Mouse (Mus musculus): ENCODE results near the gene Med26.

Gene Med26

DNA sequence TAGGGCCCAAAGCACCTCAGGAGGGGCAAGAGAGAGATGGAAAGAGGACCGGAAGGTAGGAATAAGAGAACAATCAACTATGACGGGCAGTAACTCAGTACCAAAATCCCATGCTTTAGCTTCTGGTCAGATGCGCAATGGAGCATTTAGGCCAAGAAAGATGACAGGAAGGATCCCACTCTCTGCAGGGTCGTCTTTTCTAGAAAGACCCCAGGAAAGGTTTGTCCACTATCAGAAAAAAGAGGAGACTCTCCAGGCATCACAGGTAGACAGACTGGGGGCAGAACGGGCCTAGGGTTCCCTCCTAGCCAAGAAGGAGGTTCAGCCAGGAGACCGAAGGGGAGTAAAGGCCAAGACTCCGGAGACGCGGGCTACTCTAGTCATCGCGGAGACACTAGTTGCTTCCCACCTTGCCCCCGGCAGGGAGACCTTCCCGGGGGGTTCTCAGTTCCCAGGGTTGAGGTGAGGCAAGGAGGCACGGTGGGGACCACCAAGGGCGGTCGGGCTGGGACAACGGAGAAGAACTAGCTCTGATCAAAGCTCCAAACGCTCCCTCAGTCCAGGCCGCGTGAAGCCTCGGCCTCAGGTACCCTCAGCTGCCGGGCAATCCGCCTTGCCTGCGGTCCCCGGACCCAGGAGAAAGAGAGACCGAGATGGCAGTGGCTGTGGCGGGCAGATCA lies 808 bp downstream of the Med26 start:
- no peak for DNase-seq

- DNase-seq, result no peak
Measured at GRCm38 (mm10) chr8:72539234-72539633, 8.8 kb downstream of the Med26 start.

- no peak for DNase-seq
Measured at GRCm38 (mm10) chr8:72534888-72535287, 13.2 kb downstream of the Med26 start.

- no peak for DNase-seq
Measured at GRCm38 (mm10) chr8:72532103-72532502, 16.0 kb downstream of the Med26 start.

DNA sequence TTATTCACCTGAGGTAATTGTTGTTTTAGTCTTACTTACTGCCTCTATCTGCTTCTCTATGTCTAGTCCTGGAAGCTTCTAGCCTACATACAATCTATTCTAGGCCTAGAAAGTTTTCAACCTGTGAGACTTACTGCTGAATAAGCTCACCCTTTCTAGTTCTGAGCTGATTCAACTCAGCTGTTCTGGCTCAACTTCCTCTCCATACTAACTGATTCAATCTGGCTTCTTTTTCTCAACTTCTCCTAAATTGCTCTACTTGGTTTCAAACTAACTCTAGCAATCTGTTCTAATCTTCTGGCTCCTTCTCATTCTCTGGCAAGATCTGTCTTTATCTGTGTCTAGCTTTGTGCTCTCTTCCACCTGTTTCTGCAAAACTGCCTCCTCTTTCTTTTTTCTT lies 26.2 kb downstream of the Med26 start:
- no peak for DNase-seq

- no peak for DNase-seq
Measured at GRCm38 (mm10) chr8:72517421-72517988, 30.6 kb downstream of the Med26 start.

DNA sequence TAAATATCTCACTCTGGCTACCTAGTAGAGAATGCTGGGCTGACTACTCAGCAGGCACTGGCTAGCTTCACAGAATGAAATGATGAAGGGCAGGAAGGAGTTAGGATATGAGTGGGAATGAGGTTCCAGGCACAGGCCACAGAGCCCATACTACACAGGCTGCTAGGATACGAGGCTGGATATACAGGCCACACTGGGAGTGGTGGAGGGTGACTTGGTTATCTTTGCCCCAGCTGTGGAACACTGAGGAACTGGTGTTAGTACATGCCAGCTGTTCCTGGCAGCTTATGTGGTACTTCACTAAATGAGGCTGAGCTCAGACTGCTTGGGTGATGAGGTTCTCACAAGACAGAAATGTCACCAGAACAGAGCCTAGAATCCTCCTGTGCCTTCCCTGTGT lies 34.9 kb downstream of the Med26 start:
- no peak for DNase-seq

- DNase-seq, result no peak
Measured at GRCm38 (mm10) chr8:72512648-72513047, 35.4 kb downstream of the Med26 start.

- DNase-seq, result no peak
Measured at GRCm38 (mm10) chr8:72507505-72507904, 40.6 kb downstream of the Med26 start.

GRCm38 (mm10) chr8:72504637-72505314 lies 43.3 kb downstream of the Med26 start:
- DNase-seq, result peak; percentile 58 to 65

DNA sequence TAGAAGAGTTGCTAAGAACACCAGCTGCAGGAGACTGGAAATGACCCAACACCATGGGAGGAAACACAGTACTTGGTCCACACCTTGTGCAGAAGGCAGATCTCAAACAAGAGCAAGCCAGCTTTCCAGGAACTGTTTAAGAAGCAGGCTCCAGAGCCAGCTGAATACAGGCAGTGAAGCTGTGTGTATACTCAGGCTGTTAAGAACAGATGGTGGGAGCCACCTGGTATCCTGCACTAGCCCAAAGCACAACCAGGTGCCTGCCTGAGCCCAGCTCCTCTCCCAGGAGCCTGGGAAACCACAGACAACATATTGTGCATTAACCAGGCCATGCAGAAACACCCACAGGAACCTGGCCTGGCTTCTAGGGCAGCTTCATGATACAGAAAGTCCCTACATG lies 43.9 kb downstream of the Med26 start:
- peak; percentile 83 to 90 for DNase-seq

GRCm38 (mm10) chr8:72500521-72500931 lies 47.5 kb downstream of the Med26 start:
- DNase-seq, result peak; percentile 79 to 86

DNA sequence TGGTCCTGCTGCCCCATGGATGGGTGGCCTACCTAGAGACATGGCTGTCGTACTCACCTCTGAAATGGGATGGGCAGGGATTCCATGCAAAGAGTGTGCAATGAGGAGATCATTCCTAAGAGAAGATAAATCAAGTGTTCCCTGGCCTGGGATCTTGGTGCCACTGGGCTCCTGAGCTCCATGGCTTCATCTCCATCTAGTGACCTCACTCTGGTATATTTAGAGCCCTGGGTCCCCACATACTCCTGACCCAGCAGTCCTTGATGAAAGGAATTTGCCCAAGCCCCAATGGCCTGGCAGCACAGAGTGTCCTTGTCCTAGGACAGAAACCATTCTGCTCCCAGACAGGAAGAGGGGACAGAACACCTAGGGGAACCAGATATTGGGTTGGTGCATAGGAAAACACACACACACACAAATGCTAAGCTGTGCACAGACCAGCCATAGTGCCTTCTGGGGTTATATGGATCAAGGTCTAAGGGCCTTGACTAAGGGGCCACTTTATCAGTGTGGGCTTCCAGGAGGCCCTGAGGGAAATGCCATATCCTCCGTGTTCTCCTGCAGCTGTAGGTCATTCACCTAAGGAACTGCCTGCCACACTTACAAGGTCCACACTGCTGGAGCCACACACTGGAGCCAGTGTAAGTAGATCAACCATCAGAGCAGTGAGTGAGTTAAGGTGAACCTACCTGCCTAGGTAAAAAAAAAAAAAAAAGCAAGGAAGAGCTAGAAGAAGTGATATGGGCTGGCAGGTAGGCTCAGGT lies 48.4 kb downstream of the Med26 start:
- no peak for DNase-seq

- no peak for DNase-seq
Measured at GRCm38 (mm10) chr8:72498527-72498926, 49.5 kb downstream of the Med26 start.

DNA sequence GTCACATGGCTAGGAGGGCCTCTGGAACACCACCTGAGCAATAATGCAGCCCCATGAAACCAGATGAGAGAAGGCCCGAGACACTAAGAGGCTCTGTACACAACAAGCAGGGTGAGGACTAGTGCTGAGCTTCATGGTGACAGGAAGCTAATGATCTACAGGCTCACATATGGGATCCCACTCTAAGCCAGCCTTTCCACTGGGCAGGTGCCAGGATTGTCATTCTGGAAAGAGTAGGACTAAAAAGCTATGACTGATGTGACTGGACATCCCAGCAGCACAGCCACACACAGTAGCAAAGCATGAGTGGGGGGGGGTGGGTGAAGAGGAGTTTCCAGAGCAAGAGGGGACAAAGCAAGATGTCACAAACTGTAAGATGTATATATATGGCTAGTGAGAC lies 50.2 kb downstream of the Med26 start:
- DNase-seq, result no peak

DNA sequence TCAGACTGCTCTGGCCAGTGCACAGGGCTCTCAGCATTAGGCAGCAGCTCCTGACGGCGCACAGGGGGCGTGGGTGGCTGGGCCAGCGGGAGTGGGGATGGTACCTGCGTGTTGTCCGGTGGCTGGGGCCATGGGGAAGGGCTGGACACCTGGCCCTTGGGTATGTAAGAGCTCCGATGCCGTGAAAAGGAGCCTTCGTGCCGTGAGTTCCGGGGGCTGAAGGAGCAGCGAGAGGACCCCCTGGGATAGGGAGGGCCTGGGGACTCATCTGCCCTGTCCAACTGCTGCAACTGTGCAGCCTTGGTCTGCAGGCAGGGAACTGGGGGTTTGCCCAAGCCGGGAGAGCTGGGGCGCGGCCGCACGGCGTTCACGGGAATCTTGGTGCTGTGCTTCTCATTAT lies 51.9 kb downstream of the Med26 start:
- no peak for DNase-seq

GRCm38 (mm10) chr8:72495411-72496111 lies 52.5 kb downstream of the Med26 start:
- peak; percentile 18 to 36 for DNase-seq

DNA sequence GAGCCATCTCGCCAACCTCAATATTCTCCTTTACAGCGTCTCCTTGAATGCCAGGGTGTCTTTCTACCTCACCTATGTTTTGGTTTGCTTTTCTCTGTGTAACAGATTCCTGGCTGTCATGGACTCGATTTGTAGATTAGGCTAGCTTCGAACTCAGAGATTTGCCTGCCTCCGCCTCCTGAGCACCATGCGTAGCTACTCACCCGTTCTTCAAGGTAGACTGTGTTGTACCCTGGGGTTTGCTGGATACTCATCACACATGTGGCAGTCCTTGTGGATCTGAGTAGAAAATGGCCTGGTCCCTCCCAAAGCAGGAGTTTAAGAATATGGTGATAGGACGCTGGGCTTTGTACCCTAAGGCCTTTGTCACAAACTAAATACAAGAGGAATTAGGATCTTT lies 54.7 kb downstream of the Med26 start:
- DNase-seq, result no peak

DNA sequence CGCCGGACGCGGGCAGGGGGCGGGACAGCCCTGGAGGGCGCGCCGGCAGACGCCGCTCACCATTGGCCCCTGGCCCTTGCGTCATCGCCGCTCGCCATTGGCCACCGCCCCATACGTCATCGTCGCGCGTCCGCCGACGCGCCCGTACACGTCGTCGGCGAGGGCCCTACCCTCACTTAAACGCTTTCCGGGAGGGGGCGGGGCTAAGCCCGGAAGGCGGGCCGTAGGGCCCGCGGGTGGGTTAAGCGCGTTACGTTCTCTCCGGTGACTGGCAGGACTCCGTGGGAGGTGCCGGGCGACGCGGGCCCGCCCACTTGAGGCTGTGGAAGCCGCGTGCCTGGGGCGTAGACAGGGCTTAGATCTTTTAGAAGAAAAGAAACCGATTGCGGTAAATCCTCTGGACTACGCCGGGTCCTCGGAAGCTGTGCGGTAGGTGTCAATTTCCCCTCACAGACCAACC lies 55.4 kb downstream of the Med26 start:
- DNase-seq, result peak; percentile 98 to 99

DNA sequence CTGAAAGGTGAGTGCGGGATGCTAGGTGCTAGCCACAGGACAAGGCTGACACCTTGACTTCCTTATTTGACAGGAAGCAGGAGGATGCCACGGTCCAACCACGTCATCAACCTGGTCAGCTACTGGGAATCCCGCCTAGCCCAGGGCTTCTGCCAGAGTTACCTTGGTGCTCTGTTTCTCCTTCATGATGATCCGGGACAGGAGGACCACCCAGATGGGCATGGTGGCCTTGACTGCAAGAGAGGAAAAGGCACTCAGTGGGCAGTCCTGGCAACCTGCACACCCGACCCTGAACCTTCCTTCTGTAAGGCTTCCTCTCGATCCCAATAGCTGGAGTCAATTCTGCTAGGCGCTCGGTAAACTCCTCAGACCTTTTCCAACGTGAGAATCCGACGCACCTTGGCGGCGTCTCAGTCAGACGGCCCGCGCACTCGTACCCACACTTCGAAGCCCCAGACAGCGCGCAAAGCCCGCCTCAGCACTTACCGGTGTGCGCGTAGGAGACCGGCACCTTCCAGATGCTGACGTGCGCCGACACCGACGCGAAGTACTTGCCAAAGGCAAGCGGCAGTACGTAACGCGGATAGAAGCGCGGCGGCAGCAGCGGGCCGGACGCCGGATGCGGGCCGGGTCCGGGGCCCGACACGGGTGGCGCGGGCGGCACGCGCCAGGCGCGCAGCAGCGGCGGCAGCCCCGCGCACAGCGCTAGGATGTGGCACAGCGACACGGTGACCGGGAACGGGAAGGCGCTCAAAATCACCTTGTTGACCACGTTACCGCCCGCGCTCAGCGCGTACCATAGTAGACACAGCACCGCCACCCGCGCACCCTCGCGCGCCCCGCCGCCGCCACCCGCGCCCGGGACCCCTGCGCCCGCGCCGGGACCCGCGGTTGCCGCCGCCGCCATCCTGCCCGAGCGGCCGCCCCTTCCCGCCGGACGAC lies 56.1 kb downstream of the Med26 start, which contains the start of gene Slc35e1:
TSS of gene Slc35e1 (minus strand) at position 935 of the 942 bp plus-strand sequence.
- peak in 1 of 2 experiments; percentile 34 for DNase-seq

- peak in 1 of 2 experiments; percentile 23 for DNase-seq
Measured at GRCm38 (mm10) chr8:72491017-72491416, 57.1 kb downstream of the Med26 start.
